Mouse (Mus musculus): ENCODE measurements at regions not wholly inside any gene's neighbourhood (a gene's known extent, or its start where the extent isn't known, plus 50 kb on each side); places are given as distances from the start of the nearest gene placed in this dataset.

- Histone ChIP-seq H3K4me1 (ENCODE audit: control insufficient read depth in 1 of 2, insufficient read depth in 2 of 2, low read length in 2 of 2) (no peaks in the 10 kb centered on the region), H3K36me3 (ENCODE audit: control insufficient read depth in 1 of 2, insufficient read depth in 2 of 2, low read length in 2 of 2) (no peaks in the 10 kb centered on the region), H3K9ac (ENCODE audit: control insufficient read depth, low read depth, low read length, poor library complexity, severe bottlenecking) (no peak overlapping the region), H3K27ac (ENCODE audit: control insufficient read depth, low read depth, low read length) (no peak overlapping the region), H3K9me3 (replicated peaks; ENCODE audit: insufficient read depth, low read length) (no peaks in the 10 kb centered on the region), H3K4me3 (ENCODE audit: control insufficient read depth in 1 of 2, insufficient read depth in 1 of 2, low read depth in 2 of 2, low read length in 2 of 2) (no peak overlapping the region), H3K79me2 (ENCODE audit: control insufficient read depth, insufficient read depth, low read length, poor library complexity) (no peaks in the 10 kb centered on the region), H3K27me3 (ENCODE audit: control insufficient read depth in 1 of 2, insufficient read depth in 2 of 2, low read length in 2 of 2) (no peaks in the 10 kb centered on the region)
- no peak for TF ChIP-seq MAX (IDR thresholded peaks at IDR 0.05; ENCODE audit: low read length)
- no peak for TF ChIP-seq USF2 (IDR thresholded peaks at IDR 0.05; ENCODE audit: borderline replicate concordance in 1 of 2, insufficient read depth in 1 of 2, low read depth in 1 of 2, low read length in 2 of 2)
- no peak for TF ChIP-seq ETS1 (IDR thresholded peaks at IDR 0.05; ENCODE audit: low read depth, low read length)
- no peak for TF ChIP-seq E2F4 (IDR thresholded peaks at IDR 0.05; ENCODE audit: borderline replicate concordance, low read depth, low read length)
- no peak for DNase-seq (ENCODE audit: low read depth, low spot score)
These were observed 167.5 kb downstream of the Sh3bp4 start for GRCm38 (mm10) chr1:89237696-89238095.

- no peak overlapping the region for H3K4me3 ChIP-seq (ENCODE audit: control insufficient read depth in 1 of 2, insufficient read depth in 1 of 2, low read depth in 2 of 2, low read length in 2 of 2)
- DNase-seq (ENCODE audit: low read depth, low spot score) = no peak
- H3K4me1 ChIP-seq (ENCODE audit: control insufficient read depth in 1 of 2, insufficient read depth in 2 of 2, low read length in 2 of 2) = no peaks in the 10 kb centered on the region
- no peak overlapping the region for H3K27ac ChIP-seq (ENCODE audit: control insufficient read depth, low read depth, low read length)
- no peaks in the 10 kb centered on the region for H3K9me3 ChIP-seq (replicated peaks; ENCODE audit: insufficient read depth, low read length)
- TF ChIP-seq ETS1 (IDR thresholded peaks at IDR 0.05; ENCODE audit: low read depth, low read length) (no peak), EP300 (IDR thresholded peaks at IDR 0.05; ENCODE audit: low read depth in 1 of 2, low read length in 2 of 2) (no peak), USF1 (IDR thresholded peaks at IDR 0.05; ENCODE audit: low read depth, low read length) (no peak), CHD2 (IDR thresholded peaks at IDR 0.05; ENCODE audit: low read length) (no peak), GABPA (IDR thresholded peaks at IDR 0.05; ENCODE audit: low read depth, low read length) (no peak), RAD21 (IDR thresholded peaks at IDR 0.05; ENCODE audit: low read depth, low read length) (no peak), USF2 (IDR thresholded peaks at IDR 0.05; ENCODE audit: borderline replicate concordance in 1 of 2, insufficient read depth in 1 of 2, low read depth in 1 of 2, low read length in 2 of 2) (no peak), MAFK (IDR thresholded peaks at IDR 0.05; ENCODE audit: borderline replicate concordance, low read depth, low read length) (no peak), ELF1 (IDR thresholded peaks at IDR 0.05; ENCODE audit: low read depth, low read length) (no peak), ZNF384 (IDR thresholded peaks at IDR 0.05; ENCODE audit: low read depth, low read length) (no peak), SIN3A (IDR thresholded peaks at IDR 0.05; ENCODE audit: low read length) (no peak), RCOR1 (IDR thresholded peaks at IDR 0.05; ENCODE audit: low read depth, low read length) (no peak), TCF12 (IDR thresholded peaks at IDR 0.05; ENCODE audit: low read depth, low read length) (no peak), POLR2AphosphoS5 (IDR thresholded peaks at IDR 0.05; ENCODE audit: borderline replicate concordance, low read depth, low read length) (no peak), KAT2A (conservative IDR thresholded peaks at IDR 0.05; ENCODE audit: low read depth, low read length) (no peak), JUND (IDR thresholded peaks at IDR 0.05; ENCODE audit: low read depth, low read length) (no peak), E2F4 (IDR thresholded peaks at IDR 0.05; ENCODE audit: borderline replicate concordance, low read depth, low read length) (no peak), TBP (IDR thresholded peaks at IDR 0.05; ENCODE audit: low read depth, low read length) (no peak), MAZ (IDR thresholded peaks at IDR 0.05; ENCODE audit: low read depth, low read length) (no peak)
- H3K27me3 ChIP-seq (ENCODE audit: control insufficient read depth in 1 of 2, insufficient read depth in 2 of 2, low read length in 2 of 2) = no peaks in the 10 kb centered on the region
- no peaks in the 10 kb centered on the region for H3K36me3 ChIP-seq (ENCODE audit: control insufficient read depth in 1 of 2, insufficient read depth in 2 of 2, low read length in 2 of 2)
- no peak overlapping the region for H3K9ac ChIP-seq (ENCODE audit: control insufficient read depth, low read depth, low read length, poor library complexity, severe bottlenecking)
- no peaks in the 10 kb centered on the region for H3K79me2 ChIP-seq (ENCODE audit: control insufficient read depth, insufficient read depth, low read length, poor library complexity)
These were observed 174.4 kb downstream of the Sh3bp4 start for GRCm38 (mm10) chr1:89244598-89244997.
